Mouse (Mus musculus) forebrain, postnatal 0 days (tissue): ENCODE data around the gene Foxc2. TPM values are rescaled to one million over a fixed set of nuclear protein-coding genes. Genes with fewer than 3 reads are reported as not detected.

Experiments used
- ATAC-seq: fragments of 200-750 bp; cut with Nextera tagmentation; 2 replicates; pipeline ENCODE4 v1.8.0; 2017; ENCODE audit warnings: mild to moderate bottlenecking, moderate library complexity
- DNase-seq: peaks from one replicate; pipeline ENCODE4 v3.0.0-alpha.2; 2015
- H3K27ac ChIP-seq: fragments of 300-500 bp; sonication (generic); 2 replicates; pipeline ENCODE4 v1.5.1; 2014; ENCODE audit warnings: low read depth, mild to moderate bottlenecking, antibody characterized with exemption, low read length, moderate library complexity, mixed read lengths
- H3K27me3 ChIP-seq: fragments of 300-500 bp; sonication (generic); 2 replicates; pipeline ENCODE4 v1.6.1; 2014; ENCODE audit warnings: mild to moderate bottlenecking, low read length, mixed read lengths; ENCODE audit not compliant: insufficient read depth
- H3K36me3 ChIP-seq: fragments of 300-500 bp; sonication (generic); 2 replicates; pipeline ENCODE4 v1.6.1; 2014; ENCODE audit warnings: mild to moderate bottlenecking, moderate library complexity; ENCODE audit not compliant: insufficient read depth
- H3K4me1 ChIP-seq: fragments of 300-500 bp; sonication (generic); 2 replicates; pipeline ENCODE4 v1.6.1; 2014; ENCODE audit warnings: antibody characterized with exemption; ENCODE audit not compliant: insufficient read depth
- H3K4me2 ChIP-seq: fragments of 300-500 bp; sonication (generic); 2 replicates; pipeline ENCODE4 v1.6.1; 2014; ENCODE audit warnings: low read depth, mild to moderate bottlenecking, moderate library complexity
- H3K4me3 ChIP-seq: fragments of 300-500 bp; sonication (generic); 2 replicates; pipeline ENCODE4 v1.5.1; 2014; ENCODE audit warnings: low read depth, low read length, mixed read lengths
- H3K9ac ChIP-seq: fragments of 300-500 bp; sonication (generic); 2 replicates; pipeline ENCODE4 v1.6.1; 2014; ENCODE audit warnings: mild to moderate bottlenecking
- H3K9me3 ChIP-seq: fragments of 300-500 bp; sonication (generic); 2 replicates; pipeline ENCODE4 v1.6.1; 2016; ENCODE audit warnings: low read length
- CTCF ChIP-seq: sonication (generic); IDR thresholded peaks from 2 replicates; pipeline ENCODE4 v1.5.1; 2016; ENCODE audit warnings: antibody characterized with exemption, control low read depth, low read depth
- WGBS: fragments of 180-500 bp; shearing (Covaris S2); extraction: QIAGEN DNeasy Blood & Tissue Kit; methylation state at CpG from one replicate; pipeline ENCODE4 v1.1.7; 2014; 5-methylcytosine and 5-hydroxymethylcytosine counted together
- microRNA-seq, 2 experiments: library from miRNA; unstranded; fragments of <30 nt; microRNA quantifications; one replicate each; pipeline ENCODE4; 2016
- polyA plus RNA-seq: library from polyadenylated mRNA; unstranded; fragments of >200 nt; fragmentation: Nextera tagmentation; extraction: Ambion mirVana; gene quantifications from 2 replicates; pipeline ENCODE4 v1.2.1, GENCODE M21; 2015
- total RNA-seq: library from RNA; depleted of rRNA; stranded (reverse); fragments of >200 nt; gene quantifications from 2 replicates; pipeline ENCODE4 v1.2.3, GENCODE M21; 2014; rRNA removed

The Foxc2 gene
- total and polyA plus RNA-seq, 2 experiments from 2014 or later = 2.7 to 6.5 TPM

DNA sequence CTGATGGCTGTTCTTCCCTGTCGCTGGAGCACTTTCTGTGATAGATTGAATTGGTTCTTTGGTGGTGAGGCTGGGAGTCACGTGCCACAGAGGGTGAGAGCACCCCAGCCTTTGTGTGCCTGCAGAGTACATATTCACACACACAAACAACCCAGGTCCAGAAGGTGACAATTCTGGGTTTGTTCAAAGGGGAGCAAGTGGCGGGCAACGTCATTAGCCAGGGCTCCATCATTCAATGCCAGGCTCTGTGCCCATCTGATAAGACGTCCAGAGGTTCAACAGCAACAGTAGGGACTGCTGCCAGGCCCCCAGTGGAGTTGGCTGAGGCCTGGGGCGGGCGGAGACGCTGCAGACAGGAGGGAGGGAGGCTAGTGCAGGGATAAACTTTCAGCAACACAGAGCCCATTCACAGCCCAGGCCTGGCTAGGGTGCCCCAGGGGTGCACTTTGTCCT lies 48.1 kb downstream of the Foxc2 start:
- Histone ChIP-seq H3K36me3 (no peaks in the 10 kb centered on the region), H3K9ac (no peak overlapping the region), H3K4me2 (no peak overlapping the region), H3K4me1 (no peaks in the 10 kb centered on the region), H3K27me3 (no peaks in the 10 kb centered on the region), H3K4me3 (no peak overlapping the region), H3K27ac (no peak overlapping the region), H3K9me3 (no peaks in the 10 kb centered on the region)
- ATAC-seq = no peak
- WGBS = 36% methylated on average over 8 of the region's 8 CpGs
- no peak for DNase-seq
- TF ChIP-seq CTCF = no peak

DNA sequence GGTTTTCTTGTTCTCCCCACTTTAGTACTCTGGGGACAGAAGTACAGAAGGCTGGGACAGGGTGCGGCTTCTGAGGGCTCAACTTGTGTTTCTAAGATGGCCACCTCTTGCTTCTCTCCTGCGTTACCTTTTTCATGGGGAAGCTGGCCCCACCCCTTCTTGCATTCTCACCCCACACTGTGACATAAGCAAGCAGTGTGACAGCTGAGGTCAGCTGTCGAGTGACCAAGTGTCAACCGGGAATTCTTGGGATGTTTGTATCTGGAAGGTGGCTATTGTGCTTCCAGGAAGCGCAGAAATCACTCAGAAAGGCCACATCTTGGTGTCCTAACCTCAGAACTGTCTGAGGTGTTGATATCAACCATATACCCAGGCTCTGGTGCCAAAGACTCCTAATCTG lies 52.1 kb downstream of the Foxc2 start:
- H3K27me3 ChIP-seq = no peaks in the 10 kb centered on the region
- H3K4me2 ChIP-seq = no peak overlapping the region
- 86% methylated on average over 5 of the region's 5 CpGs for WGBS
- no peak overlapping the region for H3K4me3 ChIP-seq
- ATAC-seq (no peak), DNase-seq (no peak)
- H3K9me3 ChIP-seq = no peaks in the 10 kb centered on the region
- TF ChIP-seq CTCF = no peak
- H3K36me3 ChIP-seq = no peaks in the 10 kb centered on the region
- H3K27ac ChIP-seq = no peak overlapping the region
- H3K4me1 ChIP-seq = no peaks in the 10 kb centered on the region
- no peak overlapping the region for H3K9ac ChIP-seq

Small RNAs within 50 kb of the gene (microRNA-seq; reads per million reads assigned to microRNA genes)
- gene Gm27530 = 0 reads per million in 2 experiments

Other genes with a start within 250 kb of the Foxc2 start
- gene Foxf1, start 31.8 kb upstream of the Foxc2 start, total RNA-seq = 1.3 and 2.3 TPM in 2 replicates
- 1.4 and 1.6 TPM in 2 replicates for gene Foxf1, start 31.8 kb upstream of the Foxc2 start, polyA plus RNA-seq
- 38.7 and 76.5 TPM in 2 replicates for gene Mthfsd, start 7.8 kb upstream of the Foxc2 start, total RNA-seq
- gene Mthfsd, start 7.8 kb upstream of the Foxc2 start, polyA plus RNA-seq = 30.3 and 33.3 TPM in 2 replicates
- gene Foxl1, start 11.8 kb downstream of the Foxc2 start, total RNA-seq = 0.19 TPM in 1 of 2 replicates, not detected in the other
- 0.06 TPM in 1 of 2 replicates, not detected in the other for gene Foxl1, start 11.8 kb downstream of the Foxc2 start, polyA plus RNA-seq